Mouse (Mus musculus): ENCODE measurements at regions not wholly inside any gene's neighbourhood (a gene's known extent, or its start where the extent isn't known, plus 50 kb on each side); places are given as distances from the start of the nearest gene placed in this dataset.

- no peak for DNase-seq (ENCODE audit: low spot score)
- WGBS, result 58% methylated on average over 2 of the region's 2 CpGs
- Histone ChIP-seq H3K9me3 (replicated peaks) (no peaks in the 10 kb centered on the region), H3K4me1 (peaks cover 18% of the 10 kb centered on the region), H3K4me3 (no peak overlapping the region), H3K36me3 (no peaks in the 10 kb centered on the region), H3K27me3 (ENCODE audit: low read depth, poor library complexity, severe bottlenecking) (no peaks in the 10 kb centered on the region), H3K27ac (no peak overlapping the region)
Observed at GRCm38 (mm10) chr10:51233592-51233991, 246.8 kb upstream of the Gm49339 start.

DNA sequence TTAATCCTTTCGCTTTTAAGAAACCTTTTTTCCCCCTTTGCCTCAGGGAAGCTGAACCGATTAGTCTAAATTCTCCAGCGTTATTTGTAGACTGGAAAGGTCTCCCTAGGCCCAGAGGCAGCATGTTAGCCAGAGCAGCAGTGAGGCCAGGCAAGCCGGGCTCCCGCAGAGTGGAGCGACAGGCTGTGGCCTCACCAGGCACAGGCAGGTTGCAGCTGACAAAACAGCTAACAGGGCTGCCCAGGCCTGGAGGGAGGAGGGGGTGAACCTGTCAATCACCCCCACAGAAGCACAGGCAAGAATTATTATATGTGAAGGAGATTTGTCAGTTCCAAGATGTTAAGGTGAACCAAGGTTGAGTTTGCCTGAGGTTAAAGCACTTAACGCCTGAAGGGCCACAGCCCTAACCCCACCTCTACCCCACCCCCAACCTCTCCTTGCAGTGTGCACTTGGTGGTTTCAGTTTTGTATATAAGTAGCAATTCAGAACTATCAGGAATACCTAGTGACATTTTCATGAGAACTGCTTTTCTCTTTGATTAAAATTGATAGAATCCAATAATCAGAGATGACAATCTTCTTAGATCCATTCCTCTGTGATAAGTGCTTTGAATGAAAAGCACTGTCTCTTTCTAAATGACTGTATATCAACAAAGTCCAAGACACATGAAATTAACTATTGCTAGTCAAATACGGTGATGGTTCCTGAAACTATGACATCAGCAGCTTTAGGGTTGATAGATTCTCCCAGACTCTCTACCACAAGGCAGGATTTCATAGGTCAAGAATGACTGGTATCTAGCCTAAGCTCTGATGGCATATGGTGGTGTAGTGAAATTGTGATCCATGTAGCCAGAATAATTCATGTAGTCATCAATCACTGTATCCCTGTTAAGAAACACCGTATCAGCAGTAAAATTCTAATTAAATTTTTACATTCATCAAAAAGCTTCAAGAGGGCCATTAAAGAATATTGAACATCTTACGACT is 244.5 kb upstream of the Gm49339 start:
- peak; percentile 57 for DNase-seq (ENCODE audit: low spot score)
- WGBS, result 32% methylated on average over 10 of the region's 10 CpGs
- no peak overlapping the region for H3K27ac ChIP-seq
- no peaks in the 10 kb centered on the region for H3K27me3 ChIP-seq (ENCODE audit: low read depth, poor library complexity, severe bottlenecking)
- no peaks in the 10 kb centered on the region for H3K36me3 ChIP-seq
- H3K4me1 ChIP-seq, result peaks cover 18% of the 10 kb centered on the region
- no peaks in the 10 kb centered on the region for H3K9me3 ChIP-seq (replicated peaks)
- no peak overlapping the region for H3K4me3 ChIP-seq

GRCm38 (mm10) chr10:51238103-51238502 is 242.3 kb upstream of the Gm49339 start:
- no peak overlapping the region for H3K4me3 ChIP-seq
- no peaks in the 10 kb centered on the region for H3K27me3 ChIP-seq (ENCODE audit: low read depth, poor library complexity, severe bottlenecking)
- H3K9me3 ChIP-seq (replicated peaks), result no peaks in the 10 kb centered on the region
- DNase-seq (ENCODE audit: low spot score), result no peak
- no peaks in the 10 kb centered on the region for H3K36me3 ChIP-seq
- H3K4me1 ChIP-seq, result peaks cover 17% of the 10 kb centered on the region
- H3K27ac ChIP-seq, result no peak overlapping the region

- H3K4me3 ChIP-seq, result no peak overlapping the region
- no peaks in the 10 kb centered on the region for H3K27me3 ChIP-seq (ENCODE audit: low read depth, poor library complexity, severe bottlenecking)
- no peaks in the 10 kb centered on the region for H3K36me3 ChIP-seq
- H3K27ac ChIP-seq, result no peak overlapping the region
- DNase-seq (ENCODE audit: low spot score), result no peak
- H3K9me3 ChIP-seq (replicated peaks), result no peaks in the 10 kb centered on the region
- no peaks in the 10 kb centered on the region for H3K4me1 ChIP-seq
- WGBS, result 90% methylated on average over 1 of the region's 1 CpGs
Observed at GRCm38 (mm10) chr10:51253439-51253838, 227.0 kb upstream of the Gm49339 start.

DNA sequence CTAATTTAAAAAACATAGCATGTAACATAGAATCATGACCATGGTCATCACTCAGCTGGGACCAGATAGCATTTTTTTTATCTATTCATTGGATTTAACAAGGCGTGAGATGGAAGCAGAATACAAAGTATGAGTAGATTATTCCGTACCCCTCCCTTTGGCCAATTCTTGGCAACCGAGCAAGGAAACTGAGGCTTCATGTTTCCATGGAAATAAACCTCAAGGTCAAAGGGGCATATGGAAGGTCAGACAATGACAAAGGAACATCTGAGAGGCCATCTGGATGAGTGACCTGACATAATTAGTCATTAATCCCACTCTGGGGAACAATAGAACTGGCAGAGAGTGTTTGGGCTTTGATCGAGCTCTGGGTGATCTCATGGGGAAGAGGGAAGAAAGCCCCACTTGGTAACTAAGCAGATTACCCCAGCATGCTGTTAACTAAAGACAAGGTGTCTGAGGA is 222.8 kb upstream of the Gm49339 start:
- H3K27me3 ChIP-seq (ENCODE audit: low read depth, poor library complexity, severe bottlenecking), result no peaks in the 10 kb centered on the region
- WGBS, result 58% methylated on average over 4 of the region's 4 CpGs
- no peak overlapping the region for H3K4me3 ChIP-seq
- no peaks in the 10 kb centered on the region for H3K9me3 ChIP-seq (replicated peaks)
- H3K4me1 ChIP-seq, result no peaks in the 10 kb centered on the region
- H3K36me3 ChIP-seq, result no peaks in the 10 kb centered on the region
- H3K27ac ChIP-seq, result no peak overlapping the region
- no peak for DNase-seq (ENCODE audit: low spot score)

GRCm38 (mm10) chr10:51271364-51271763 is 209.0 kb upstream of the Gm49339 start:
- Histone ChIP-seq H3K4me1 (peaks cover 4% of the 10 kb centered on the region; the same call in 1 of the 2 replicates), H3K36me3 (no peaks in the 10 kb centered on the region), H3K27ac (no peak overlapping the region), H3K9me3 (replicated peaks) (no peaks in the 10 kb centered on the region), H3K4me3 (no peak overlapping the region), H3K27me3 (ENCODE audit: low read depth, poor library complexity, severe bottlenecking) (no peaks in the 10 kb centered on the region)
- WGBS, result 97% methylated on average over 1 of the region's 1 CpGs
- DNase-seq (ENCODE audit: low spot score), result peak; percentile 29

GRCm38 (mm10) chr10:51278195-51278594 is 202.2 kb upstream of the Gm49339 start:
- no peaks in the 10 kb centered on the region for H3K9me3 ChIP-seq (replicated peaks)

GRCm38 (mm10) chr10:51282451-51282850 is 198.0 kb upstream of the Gm49339 start:
- DNase-seq (ENCODE audit: low spot score), result no peak
- Histone ChIP-seq H3K27me3 (ENCODE audit: low read depth, poor library complexity, severe bottlenecking) (no peaks in the 10 kb centered on the region), H3K4me1 (peaks cover 1% of the 10 kb centered on the region), H3K27ac (no peak overlapping the region), H3K36me3 (no peaks in the 10 kb centered on the region), H3K9me3 (replicated peaks) (no peaks in the 10 kb centered on the region), H3K4me3 (no peak overlapping the region)
- 93% methylated on average over 1 of the region's 1 CpGs for WGBS

More at GRCm38 (mm10) chr10:51278195-51278594, 202.2 kb upstream of the Gm49339 start:
- WGBS, result 69% methylated on average over 2 of the region's 2 CpGs
- no peak for DNase-seq (ENCODE audit: low spot score)
- H3K4me1 ChIP-seq, result no peaks in the 10 kb centered on the region
- H3K27ac ChIP-seq, result no peak overlapping the region
- no peaks in the 10 kb centered on the region for H3K36me3 ChIP-seq
- no peak overlapping the region for H3K4me3 ChIP-seq
- H3K27me3 ChIP-seq (ENCODE audit: low read depth, poor library complexity, severe bottlenecking), result no peaks in the 10 kb centered on the region

DNA sequence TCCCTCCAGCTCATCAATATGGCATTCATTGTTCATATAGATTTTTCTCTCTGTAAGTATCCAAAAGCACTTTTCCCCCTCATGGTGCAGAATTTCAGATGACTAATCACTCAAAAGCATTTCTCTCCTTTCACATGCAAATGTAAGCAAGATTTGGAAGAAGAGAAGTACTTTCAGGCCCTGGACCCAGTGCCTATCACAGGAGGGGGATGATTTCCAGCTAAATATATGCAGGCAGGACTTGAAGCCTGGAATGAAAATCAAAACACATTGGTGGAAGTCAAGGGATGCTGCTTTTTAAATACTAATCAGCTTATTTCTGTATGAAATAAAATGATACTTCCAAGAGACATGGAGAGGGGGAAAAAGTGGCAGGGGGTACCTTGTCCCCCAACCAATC is 195.9 kb upstream of the Gm49339 start:
- no peaks in the 10 kb centered on the region for H3K9me3 ChIP-seq (replicated peaks)
- no peaks in the 10 kb centered on the region for H3K36me3 ChIP-seq
- no peak overlapping the region for H3K27ac ChIP-seq
- no peak for DNase-seq (ENCODE audit: low spot score)
- no peaks in the 10 kb centered on the region for H3K27me3 ChIP-seq (ENCODE audit: low read depth, poor library complexity, severe bottlenecking)
- peaks cover 7% of the 10 kb centered on the region for H3K4me1 ChIP-seq
- H3K4me3 ChIP-seq, result no peak overlapping the region

- H3K4me1 ChIP-seq, result peaks cover 7% of the 10 kb centered on the region
- H3K27me3 ChIP-seq (ENCODE audit: low read depth, poor library complexity, severe bottlenecking), result no peaks in the 10 kb centered on the region; the same call in 1 of the 2 replicates
- H3K36me3 ChIP-seq, result no peaks in the 10 kb centered on the region
- DNase-seq (ENCODE audit: low spot score), result no peak
- H3K9me3 ChIP-seq (replicated peaks), result no peaks in the 10 kb centered on the region
- no peak overlapping the region for H3K27ac ChIP-seq
- WGBS, result 20% methylated on average over 4 of the region's 4 CpGs
- no peak overlapping the region for H3K4me3 ChIP-seq
Observed at GRCm38 (mm10) chr10:51287852-51288251, 192.6 kb upstream of the Gm49339 start.

GRCm38 (mm10) chr10:51291412-51292207 is 188.8 kb upstream of the Gm49339 start:
- Histone ChIP-seq H3K27me3 (ENCODE audit: low read depth, poor library complexity, severe bottlenecking) (no peaks in the 10 kb centered on the region; the same call in 1 of the 2 replicates), H3K36me3 (no peaks in the 10 kb centered on the region), H3K4me3 (no peak overlapping the region), H3K27ac (no peak overlapping the region), H3K4me1 (peaks cover 7% of the 10 kb centered on the region), H3K9me3 (replicated peaks) (no peaks in the 10 kb centered on the region)
- 65% methylated on average over 5 of the region's 5 CpGs for WGBS
- DNase-seq (ENCODE audit: low spot score), result no peak

DNA sequence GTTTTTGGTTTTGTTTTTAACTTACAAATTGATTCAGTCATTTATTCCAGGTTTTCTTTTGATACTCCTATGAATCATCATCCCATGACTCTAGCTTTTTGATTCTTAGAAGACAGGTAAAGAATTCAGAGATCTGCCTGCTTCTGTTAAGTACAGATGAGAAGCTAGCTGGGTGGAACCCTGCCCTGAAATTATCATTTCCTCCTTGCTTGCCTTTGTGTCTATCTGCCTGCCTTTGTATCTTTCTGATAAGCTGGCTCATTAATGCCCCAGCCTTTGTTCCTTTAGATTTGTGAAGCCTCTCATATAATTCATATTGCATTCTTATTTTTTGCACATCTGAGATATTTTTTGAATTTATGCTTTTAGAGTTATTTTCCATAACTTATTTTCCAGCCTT is 167.6 kb upstream of the Gm49339 start:
- no peak overlapping the region for H3K27ac ChIP-seq
- no peak for DNase-seq (ENCODE audit: low spot score)

DNA sequence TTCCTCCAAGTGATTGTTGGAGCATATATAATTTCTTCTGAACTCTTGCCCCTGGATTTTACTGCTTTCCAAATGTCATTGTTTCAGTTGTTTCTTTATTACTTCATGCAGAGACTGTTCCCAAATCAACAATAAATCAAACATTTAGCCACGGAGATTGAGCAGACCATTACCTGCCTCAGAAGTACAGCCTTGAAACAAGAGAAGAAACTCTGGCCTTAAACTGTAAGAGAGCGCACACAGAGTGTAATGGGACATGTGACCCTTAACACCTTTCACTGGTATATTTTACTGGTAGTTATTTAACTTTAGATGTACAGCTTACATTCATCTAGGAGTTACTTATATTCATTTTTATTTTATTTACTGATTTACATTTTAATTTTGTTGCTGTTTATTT is 160.2 kb upstream of the Gm49339 start:
- Histone ChIP-seq H3K9me3 (replicated peaks) (no peaks in the 10 kb centered on the region), H3K27ac (no peak overlapping the region), H3K36me3 (no peaks in the 10 kb centered on the region), H3K27me3 (ENCODE audit: low read depth, poor library complexity, severe bottlenecking) (no peaks in the 10 kb centered on the region), H3K4me3 (no peak overlapping the region), H3K4me1 (no peaks in the 10 kb centered on the region)
- no peak for DNase-seq (ENCODE audit: low spot score)
- 66% methylated on average over 2 of the region's 2 CpGs for WGBS

More for the DNA sequence above, 167.6 kb upstream of the Gm49339 start:
- H3K9me3 ChIP-seq (replicated peaks), result no peaks in the 10 kb centered on the region
- H3K4me1 ChIP-seq, result no peaks in the 10 kb centered on the region
- no peaks in the 10 kb centered on the region for H3K27me3 ChIP-seq (ENCODE audit: low read depth, poor library complexity, severe bottlenecking)
- H3K4me3 ChIP-seq, result no peak overlapping the region
- H3K36me3 ChIP-seq, result no peaks in the 10 kb centered on the region
